Mouse (Mus musculus) spleen, adult 2 months (tissue): ENCODE data around the gene Padi4.

ENCODE experiments used
- CTCF ChIP-seq: fragments of 200-500 bp; IDR thresholded peaks from 2 replicates; pipeline ENCODE4 v1.5.1; 2011; ENCODE audit warnings: mild to moderate bottlenecking, inconsistent platforms; ENCODE audit not compliant: insufficient read depth, insufficient read length, insufficient replicate concordance; ENCODE audit errors: extremely low read depth
- POLR2A ChIP-seq: fragments of 200-500 bp; IDR thresholded peaks from 2 replicates; pipeline ENCODE4 v1.6.1; 2011; ENCODE audit warnings: low read depth, low read length, inconsistent platforms

GRCm38 (mm10) chr4:140724739-140725138 lies 49.3 kb downstream of the Padi4 start:
- TF ChIP-seq POLR2A (no peak), CTCF (no peak)
